Mouse (Mus musculus) heart, postnatal 0 days (tissue): Measurements from ENCODE around the gene Aco2. TPM values are rescaled to one million over a fixed set of nuclear protein-coding genes. Genes with fewer than 3 reads are reported as not detected.

Experiments
- ATAC-seq: fragments of 200-750 bp; cut with Nextera tagmentation; 2 replicates; pipeline ENCODE4 v1.8.0; 2017; ENCODE audit warnings: low read depth, moderate number of reproducible peaks, moderate library complexity; ENCODE audit not compliant: insufficient read depth
- DNase-seq: peaks from one replicate; pipeline ENCODE4 v3.0.0-alpha.2; 2016; ENCODE audit warnings: low spot score
- H3K27ac ChIP-seq: fragments of 300-500 bp; sonication (generic); 2 replicates; pipeline ENCODE4 v1.5.1; 2014; ENCODE audit warnings: low read depth, mild to moderate bottlenecking
- H3K27me3 ChIP-seq: fragments of 300-500 bp; sonication (generic); 2 replicates; pipeline ENCODE4 v1.6.1; 2014; ENCODE audit warnings: low read length, mixed read lengths; ENCODE audit not compliant: control insufficient read depth, insufficient read depth
- H3K36me3 ChIP-seq: fragments of 300-500 bp; sonication (generic); replicated peaks from 2 replicates; pipeline ENCODE4 v1.6.1; 2014; ENCODE audit warnings: low read length, mixed read lengths; ENCODE audit not compliant: control insufficient read depth, insufficient read depth
- H3K4me1 ChIP-seq: fragments of 300-500 bp; sonication (generic); 2 replicates; pipeline ENCODE4 v1.6.1; 2014; ENCODE audit warnings: antibody characterized with exemption; ENCODE audit not compliant: control insufficient read depth, insufficient read depth
- H3K4me2 ChIP-seq: fragments of 300-500 bp; sonication (generic); 2 replicates; pipeline ENCODE4 v1.6.1; 2014; ENCODE audit warnings: low read depth, mild to moderate bottlenecking, low read length, moderate library complexity
- H3K4me3 ChIP-seq: fragments of 300-500 bp; sonication (generic); 2 replicates; pipeline ENCODE4 v1.5.1; 2014; ENCODE audit warnings: low read depth, low read length
- H3K9ac ChIP-seq: fragments of 300-500 bp; sonication (generic); replicated peaks from 2 replicates; pipeline ENCODE4 v1.6.1; 2014; ENCODE audit warnings: low read depth, low read length, mixed read lengths
- H3K9me3 ChIP-seq: fragments of 300-500 bp; sonication (generic); replicated peaks from 2 replicates; pipeline ENCODE4 v1.6.1; 2016; ENCODE audit warnings: low read length; ENCODE audit not compliant: control insufficient read depth
- CTCF ChIP-seq: IDR thresholded peaks from 2 replicates; pipeline ENCODE4 v1.5.1; 2016; ENCODE audit warnings: antibody characterized with exemption, control low read depth, low read depth
- EP300 ChIP-seq: IDR thresholded peaks from 2 replicates; pipeline ENCODE4 v1.6.1; 2016; ENCODE audit warnings: antibody characterized with exemption, low read depth
- WGBS: fragments of 180-500 bp; shearing (Covaris S2); extraction: QIAGEN DNeasy Blood & Tissue Kit; methylation state at CpG from one replicate; pipeline ENCODE4 v1.1.7; 2014; 5-methylcytosine and 5-hydroxymethylcytosine counted together
- polyA plus RNA-seq: library from polyadenylated mRNA; unstranded; fragments of >200 nt; fragmentation: Nextera tagmentation; extraction: Ambion mirVana; gene quantifications from 2 replicates; pipeline ENCODE4 v1.2.1, GENCODE M21; 2015
- total RNA-seq: library from RNA; depleted of rRNA; stranded (reverse); fragments of >200 nt; gene quantifications from 2 replicates; pipeline ENCODE4 v1.2.3, GENCODE M21; 2014; ENCODE audit warnings: low replicate concordance

Gene Aco2
- total and polyA plus RNA-seq, 2 experiments from 2014 or later, result 1,040 to 2,039 TPM

GRCm38 (mm10) chr15:81955414-81955813, 83.3 kb downstream of the Aco2 start:
- no peak overlapping the region for H3K9ac ChIP-seq
- H3K4me2 ChIP-seq, result no peak overlapping the region
- 0 out of 2 replicates have a peak, but pooled peaks cover 3% of the 10 kb centered on the region for H3K4me1 ChIP-seq
- no peak for DNase-seq
- WGBS, result 94% methylated on average over 15 of the region's 15 CpGs
- H3K36me3 ChIP-seq, result peaks cover 11% of the 10 kb centered on the region
- TF ChIP-seq EP300, result no peak
- TF ChIP-seq CTCF, result no peak
- ATAC-seq, result no peak
- H3K27ac ChIP-seq, result no peak overlapping the region
- H3K27me3 ChIP-seq, result no peaks in the 10 kb centered on the region
- no peak overlapping the region for H3K4me3 ChIP-seq
- no peaks in the 10 kb centered on the region for H3K9me3 ChIP-seq

DNA sequence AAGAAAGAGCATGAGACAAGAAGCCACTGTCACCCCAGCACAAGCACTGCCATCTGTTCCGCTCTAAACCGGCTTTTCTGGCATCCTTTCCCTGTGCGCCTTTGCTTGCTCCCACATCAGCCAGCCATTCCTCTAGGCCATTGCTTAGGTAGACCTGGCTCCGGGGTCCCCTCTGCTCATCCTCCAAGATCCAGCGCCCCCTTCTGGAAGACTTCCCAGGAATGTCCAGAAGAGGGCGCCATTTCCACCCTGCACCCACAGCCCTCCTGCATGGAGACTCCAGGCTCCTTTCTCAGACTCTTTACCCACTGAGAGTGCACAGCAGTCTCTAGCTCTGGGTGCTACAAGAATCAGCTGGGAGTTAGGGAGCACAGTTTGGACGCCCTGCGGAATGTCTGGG, 84.3 kb downstream of the Aco2 start:
- Histone ChIP-seq H3K27ac (no peak overlapping the region), H3K27me3 (no peaks in the 10 kb centered on the region), H3K4me3 (no peak overlapping the region), H3K4me1 (0 out of 2 replicates have a peak, but pooled peaks cover 4% of the 10 kb centered on the region), H3K4me2 (no peak overlapping the region), H3K9me3 (no peaks in the 10 kb centered on the region), H3K36me3 (peaks cover 11% of the 10 kb centered on the region), H3K9ac (no peak overlapping the region)
- TF ChIP-seq CTCF (peak; percentile 70), EP300 (no peak)
- no peak for DNase-seq
- 66% methylated on average over 8 of the region's 8 CpGs for WGBS
- no peak for ATAC-seq

GRCm38 (mm10) chr15:81957598-81957997, 85.5 kb downstream of the Aco2 start:
- H3K36me3 ChIP-seq, result peaks cover 11% of the 10 kb centered on the region
- DNase-seq (no peak), ATAC-seq (no peak)
- H3K9ac ChIP-seq, result no peak overlapping the region
- no peak for TF ChIP-seq CTCF
- TF ChIP-seq EP300, result no peak
- H3K4me3 ChIP-seq, result no peak overlapping the region
- H3K4me1 ChIP-seq, result 0 out of 2 replicates have a peak, but pooled peaks cover 4% of the 10 kb centered on the region
- H3K27ac ChIP-seq, result no peak overlapping the region
- WGBS, result 81% methylated on average over 11 of the region's 11 CpGs
- H3K4me2 ChIP-seq, result no peak overlapping the region
- no peaks in the 10 kb centered on the region for H3K27me3 ChIP-seq
- no peaks in the 10 kb centered on the region for H3K9me3 ChIP-seq

DNA sequence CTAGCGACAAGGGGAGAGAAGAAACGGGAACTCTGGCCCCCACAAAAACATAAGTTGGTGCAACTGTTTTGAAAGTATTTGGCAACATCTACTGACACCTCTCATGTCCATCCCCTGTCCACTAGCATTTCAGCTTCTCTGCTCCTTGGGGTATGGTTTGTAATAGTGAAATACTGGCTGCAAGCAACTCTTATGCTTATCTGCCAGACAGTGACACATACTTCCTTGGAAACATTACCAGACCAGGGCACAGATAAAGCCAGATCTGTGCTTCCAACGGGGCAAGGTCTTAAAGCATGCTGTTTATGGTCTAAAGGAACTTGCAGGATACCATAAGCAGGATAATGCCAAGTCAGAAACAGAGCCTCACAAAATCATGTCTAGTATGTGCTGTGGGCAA, 86.8 kb downstream of the Aco2 start:
- H3K9ac ChIP-seq, result no peak overlapping the region
- WGBS, result 62% methylated on average over 3 of the region's 3 CpGs
- no peak overlapping the region for H3K27ac ChIP-seq
- H3K4me3 ChIP-seq, result no peak overlapping the region
- peaks cover 11% of the 10 kb centered on the region for H3K36me3 ChIP-seq
- ATAC-seq (no peak), DNase-seq (no peak)
- H3K9me3 ChIP-seq, result no peaks in the 10 kb centered on the region
- no peaks in the 10 kb centered on the region for H3K27me3 ChIP-seq
- TF ChIP-seq CTCF (no peak), EP300 (no peak)
- H3K4me2 ChIP-seq, result no peak overlapping the region
- H3K4me1 ChIP-seq, result 0 out of 2 replicates have a peak, but pooled peaks cover 4% of the 10 kb centered on the region

GRCm38 (mm10) chr15:81960171-81961077, 88.3 kb downstream of the Aco2 start, which contains the start of gene Pmm1:
TSS of gene Pmm1 (minus strand) at chr15:81960930.
- peak within 1 kb of the TSS; percentile 87 for H3K4me2 ChIP-seq
- peaks cover 7% of the 10 kb centered on the region; the same call in 1 of the 2 replicates for H3K36me3 ChIP-seq
- H3K4me1 ChIP-seq, result 0 out of 2 replicates have a peak, but pooled peaks cover 4% of the 10 kb centered on the region
- H3K4me3 ChIP-seq, result peak within 1 kb of the TSS; percentile 58
- DNase-seq, result peak; percentile 94
- TF ChIP-seq EP300 (peak; percentile 22; the same call in 1 of the 2 replicates), CTCF (peak; percentile 71)
- WGBS, result under 1% methylated on average over 77 of the region's 77 CpGs
- no peaks in the 10 kb centered on the region for H3K9me3 ChIP-seq
- H3K9ac ChIP-seq, result peak within 1 kb of the TSS; percentile 53
- peak; percentile 99 for ATAC-seq
- H3K27ac ChIP-seq, result peak within 1 kb of the TSS; percentile 70
- H3K27me3 ChIP-seq, result no peaks in the 10 kb centered on the region
